Mouse (Mus musculus): ENCODE results near the gene Ppm1h.

- TF ChIP-seq EP300 (IDR thresholded peaks at IDR 0.05; ENCODE audit: low read depth): no peak
- TF ChIP-seq CTCF (IDR thresholded peaks at IDR 0.05; ENCODE audit: low read depth): no peak
Observed at GRCm38 (mm10) chr10:122980123-122980522, 301.6 kb downstream of the Ppm1h start.
